Mouse (Mus musculus): Measurements from ENCODE around the gene Gcn1l1.

DNA sequence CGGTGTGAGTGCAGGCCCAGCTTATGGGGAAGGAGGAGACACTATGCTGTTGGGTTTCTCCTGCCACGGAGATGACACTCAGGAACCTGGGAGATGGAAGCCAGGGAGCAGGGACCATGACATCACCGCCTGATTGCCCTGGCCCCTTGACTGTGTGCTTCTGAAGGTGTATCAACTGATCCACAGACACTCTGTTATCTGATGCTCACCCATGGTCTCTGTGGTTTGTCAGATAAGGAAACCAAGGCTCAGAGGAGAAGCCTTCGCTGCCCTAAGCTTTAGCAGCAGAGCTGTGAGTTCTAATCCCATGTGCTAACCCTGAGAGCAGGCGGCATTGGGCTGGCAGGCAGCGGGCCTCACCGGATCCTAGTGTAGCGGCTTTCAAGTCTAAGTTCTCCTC, 69.0 kb downstream of the Gcn1l1 start:
- TF ChIP-seq CTCF (IDR thresholded peaks at IDR 0.05; ENCODE audit: low read depth), result 0 out of 2 replicates have a peak, but pooled peaks have one; percentile 2
- TF ChIP-seq EP300 (IDR thresholded peaks at IDR 0.05; ENCODE audit: low read depth), result peak; percentile 81
